Mouse (Mus musculus): ENCODE measurements around the gene Spns3.

The Spns3 gene

DNA sequence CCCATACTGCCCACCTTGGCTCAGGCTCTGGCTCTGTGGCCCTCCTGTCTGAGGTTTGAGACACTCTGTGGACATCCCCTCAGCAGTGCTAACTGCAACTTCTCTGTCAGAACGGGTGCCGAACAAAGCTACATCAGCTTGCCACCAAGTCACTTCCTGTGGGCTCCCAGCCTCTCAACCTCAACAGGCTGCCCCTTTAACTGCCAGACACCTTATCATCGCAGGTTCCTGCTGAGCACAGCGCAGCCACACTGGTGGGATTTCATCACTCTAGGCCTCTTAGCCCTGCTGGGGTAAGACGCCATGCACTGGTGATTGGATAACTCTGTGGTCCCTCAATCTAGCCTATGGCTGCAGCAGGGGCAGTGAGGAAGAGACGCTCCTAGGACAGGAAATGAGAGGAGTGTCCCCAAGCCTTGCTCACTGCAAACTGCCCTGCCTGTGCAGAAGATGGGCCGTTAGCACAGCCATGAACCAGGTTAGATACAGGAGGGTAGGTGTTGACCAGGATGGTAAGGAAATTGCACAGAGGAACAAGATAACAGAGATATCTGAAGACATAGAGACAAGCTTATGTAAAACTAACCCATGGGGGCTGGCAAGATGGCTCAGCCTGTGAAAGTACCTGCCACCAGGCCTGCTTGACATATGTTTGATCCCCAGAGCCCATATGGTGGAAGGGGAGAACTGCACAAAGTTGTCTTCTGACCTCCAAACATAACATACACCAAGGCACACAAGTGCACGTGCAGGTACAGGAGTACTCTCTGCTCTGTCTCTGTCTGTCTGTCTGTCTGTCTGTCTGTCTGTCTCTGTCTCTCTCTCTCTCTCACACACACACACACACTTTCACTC is at the start of gene Spns3:
Spns3 (minus strand) TSS at position 373 of the 855 bp plus-strand sequence.
- no peak for DNase-seq

DNA sequence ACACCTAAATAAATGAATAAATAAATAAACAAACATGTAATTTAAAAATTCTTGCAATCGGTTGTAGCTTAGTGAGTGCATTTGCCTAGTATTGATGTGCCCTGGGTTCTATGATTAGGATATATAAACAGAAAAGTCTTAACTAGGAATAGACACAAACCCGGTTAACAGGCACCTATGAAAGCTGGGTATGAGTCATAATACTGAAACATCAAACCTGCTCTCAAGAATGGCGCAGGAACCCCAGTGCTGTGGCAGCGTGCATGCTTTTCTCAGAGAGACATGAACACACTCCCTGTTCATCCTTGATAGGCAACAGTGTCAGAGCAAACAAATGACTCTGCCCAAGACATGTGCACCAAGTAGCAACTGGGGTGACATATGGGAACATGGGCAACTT is 47.5 kb upstream of the Spns3 start:
- DNase-seq, result no peak

DNA sequence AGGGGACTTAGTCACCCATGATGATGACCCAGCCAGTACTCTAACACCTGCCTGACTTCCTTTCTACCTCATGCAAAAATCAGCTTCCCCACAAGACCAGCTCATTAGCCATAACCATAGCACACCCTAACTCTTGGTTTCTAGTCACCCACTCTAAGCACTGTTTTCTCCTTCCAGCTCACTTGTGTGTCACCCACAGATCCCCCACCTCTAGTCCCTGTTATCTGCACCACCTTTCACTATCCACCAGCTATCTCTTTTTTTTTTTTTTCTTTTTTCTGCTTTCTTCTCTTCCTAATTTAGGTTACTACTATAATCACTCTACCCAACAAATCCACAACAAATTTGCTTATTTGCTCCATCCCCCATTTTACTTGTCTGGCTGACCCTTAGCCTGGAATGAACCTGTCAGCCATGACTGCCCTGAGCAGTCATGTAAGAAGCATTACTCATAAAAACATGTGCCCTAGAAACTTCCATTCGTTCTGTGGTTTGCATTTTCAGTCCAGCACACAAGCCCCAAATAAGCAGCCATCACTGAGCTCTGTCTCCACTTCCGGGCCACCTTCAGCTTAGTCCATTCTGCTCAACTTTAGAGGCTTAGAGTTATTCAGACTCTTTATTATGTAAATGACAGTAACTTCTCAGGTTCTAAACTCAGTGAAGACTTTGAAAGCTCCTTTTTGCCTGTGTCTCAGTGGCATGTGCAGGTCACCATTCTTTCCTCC is 44.9 kb upstream of the Spns3 start:
- no peak for DNase-seq

DNA sequence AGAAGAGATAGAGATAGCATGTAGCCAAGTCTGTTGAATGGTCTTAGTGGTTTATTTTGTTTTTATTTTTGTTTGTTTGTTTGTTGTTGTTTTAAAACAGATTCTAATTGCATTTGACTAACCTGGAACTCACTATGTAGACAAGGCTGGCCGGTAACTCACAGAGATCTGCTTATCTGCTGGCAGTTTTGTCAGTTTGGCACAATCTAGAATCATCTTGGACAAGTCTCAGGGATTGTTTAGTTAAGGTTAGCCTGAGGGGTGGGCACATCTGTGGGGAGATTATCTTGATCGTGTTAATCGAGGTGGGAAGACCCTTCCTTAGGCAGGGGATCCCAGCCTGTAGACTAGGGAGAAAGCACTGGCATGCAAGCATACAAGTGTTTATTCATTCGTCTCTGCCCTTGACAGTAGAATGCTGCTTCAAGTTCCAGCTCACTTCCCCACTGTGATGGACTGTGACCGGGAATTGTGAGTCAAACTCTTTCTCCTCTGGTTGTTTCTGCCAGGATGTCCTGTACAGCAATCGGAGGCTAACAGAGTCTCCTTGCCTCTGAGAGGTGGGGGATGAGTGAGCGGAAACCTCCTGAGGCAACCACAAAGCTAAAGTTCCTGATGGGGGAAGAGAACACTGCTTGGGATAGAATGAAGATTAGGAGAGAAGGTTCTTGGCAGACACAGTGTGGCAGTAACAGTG is 37.4 kb upstream of the Spns3 start:
- DNase-seq, result no peak

DNA sequence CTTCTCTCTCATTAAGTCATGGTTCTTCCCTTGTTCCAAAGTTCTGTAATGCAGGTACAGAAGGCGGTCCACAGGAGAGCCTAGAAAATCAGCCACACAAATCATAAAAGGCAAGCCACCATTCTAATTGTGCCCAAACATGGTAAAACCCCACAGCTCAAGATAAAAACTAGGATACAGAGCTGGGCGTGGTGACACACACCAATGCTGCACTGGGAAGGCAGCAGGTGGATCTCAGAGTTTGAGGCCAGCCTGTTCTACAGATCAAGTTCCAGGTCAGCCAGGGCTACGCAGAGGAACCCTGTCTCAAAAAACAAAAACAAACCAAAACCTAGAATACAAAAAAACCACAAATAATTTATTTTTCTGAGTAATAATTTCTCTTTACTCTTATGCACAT is 36.3 kb upstream of the Spns3 start:
- no peak for DNase-seq

DNA sequence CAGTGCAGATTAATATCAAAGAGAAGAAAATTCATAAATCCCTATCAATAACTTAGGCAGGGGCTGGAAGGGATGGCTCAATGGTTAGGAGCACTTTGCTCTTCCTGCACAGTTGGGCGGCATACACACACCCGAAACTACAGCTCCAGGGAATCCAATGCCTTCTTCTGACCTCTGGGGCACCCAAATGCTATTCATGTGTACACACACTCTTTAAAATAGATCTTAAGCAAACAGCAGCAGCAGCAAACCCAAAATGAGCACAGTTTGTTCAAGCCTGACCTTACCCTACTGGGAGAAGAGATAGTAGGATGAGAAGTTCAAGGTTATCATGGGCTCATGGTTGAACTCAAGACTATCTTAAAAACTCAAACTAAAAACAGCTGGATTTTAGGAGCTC is 32.8 kb upstream of the Spns3 start:
- DNase-seq, result no peak

DNA sequence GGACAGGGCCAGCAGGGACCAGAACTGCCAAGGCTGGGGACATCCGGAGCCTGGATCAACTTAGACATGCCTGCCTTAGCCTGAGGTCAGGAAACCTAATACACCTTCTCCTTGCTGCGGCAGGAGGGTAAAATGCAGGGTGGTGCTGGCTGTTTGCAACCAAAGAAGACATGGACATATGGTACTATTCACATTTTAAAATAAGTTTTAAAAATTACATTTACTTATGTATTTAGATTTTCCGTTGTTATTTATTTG is 32.1 kb upstream of the Spns3 start:
- DNase-seq, result no peak

DNA sequence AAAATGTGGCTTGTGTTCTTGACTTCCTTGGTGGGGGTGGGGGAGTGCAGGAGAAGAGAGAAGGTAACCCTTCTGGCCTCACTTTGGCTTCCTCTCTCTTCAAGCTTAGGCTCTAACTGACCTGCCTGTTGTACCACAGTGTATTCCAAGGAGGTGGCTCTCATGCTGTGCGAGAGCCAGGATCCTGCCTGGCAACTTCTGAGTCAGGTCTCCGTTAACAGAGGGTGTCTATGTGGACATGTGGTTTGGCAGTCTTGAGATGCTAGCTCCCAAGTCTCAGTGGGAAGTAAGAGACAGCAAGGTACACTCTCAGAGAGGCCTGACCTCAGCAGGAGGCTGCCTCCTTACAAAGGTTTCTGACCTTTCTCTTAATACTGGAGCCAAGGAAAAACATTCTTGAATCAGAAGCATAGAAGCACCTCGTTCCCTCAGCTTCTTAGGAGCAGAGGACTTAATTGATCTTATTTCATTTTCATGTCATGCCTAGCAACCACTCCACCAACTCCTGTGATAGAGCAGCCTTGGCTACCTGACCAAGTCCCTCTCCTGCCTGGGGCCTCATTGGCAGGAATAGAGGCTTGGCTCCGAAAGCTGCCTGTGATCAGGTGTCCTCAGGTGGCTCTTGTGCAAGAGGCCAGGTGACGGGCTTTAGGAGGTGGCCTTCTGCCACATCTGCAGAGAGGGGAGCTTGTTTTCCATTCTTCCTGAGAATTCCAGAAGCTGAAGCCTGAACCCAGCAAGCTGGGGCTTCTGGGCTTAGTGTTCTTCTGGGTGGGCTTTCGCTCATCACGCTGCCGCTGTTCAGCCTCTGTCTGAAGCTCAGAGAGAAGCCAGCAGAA is 31.5 kb upstream of the Spns3 start:
- DNase-seq, result no peak

DNA sequence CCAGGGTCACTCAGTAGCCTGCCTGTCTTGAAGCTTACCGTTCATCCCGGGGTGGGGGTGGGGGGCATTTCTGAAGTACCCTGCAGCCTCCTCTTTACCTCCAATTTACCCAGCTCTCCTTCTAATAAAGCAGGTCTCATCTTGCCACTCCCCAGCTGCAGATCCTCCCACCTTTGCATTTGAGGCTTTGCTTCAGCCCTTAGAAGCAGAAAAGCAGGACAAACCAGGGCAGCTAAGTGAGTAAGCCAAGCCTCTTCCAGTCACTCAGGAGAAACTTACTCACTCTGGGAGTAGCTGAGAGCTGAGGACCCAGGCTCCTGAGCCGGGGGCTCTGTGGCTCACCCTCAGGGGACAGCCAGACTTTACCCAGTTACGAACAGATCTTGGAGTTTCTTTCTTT is 28.2 kb upstream of the Spns3 start:
- DNase-seq, result no peak

GRCm38 (mm10) chr11:72576466-72577351 is 26.4 kb upstream of the Spns3 start:
- peak; percentile 23 for DNase-seq

DNA sequence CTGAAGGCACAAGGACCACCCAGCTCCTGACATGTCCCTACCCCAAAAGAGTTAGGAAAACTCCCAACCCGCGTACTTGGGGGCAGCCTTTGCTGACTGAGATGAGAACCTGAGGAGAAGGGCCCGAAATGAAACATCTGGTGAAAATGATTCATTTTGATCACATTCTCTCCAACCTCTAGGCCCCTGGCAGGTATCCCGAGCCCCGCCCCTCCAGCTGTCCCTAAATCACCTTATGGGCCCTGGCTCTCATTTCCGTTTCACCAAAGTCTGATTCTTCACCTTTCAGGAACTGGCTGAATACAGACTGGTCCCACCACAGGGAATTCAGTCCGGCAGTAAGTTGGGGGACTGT is 25.8 kb upstream of the Spns3 start:
- DNase-seq, result no peak

GRCm38 (mm10) chr11:72573819-72574218 is 23.5 kb upstream of the Spns3 start:
- DNase-seq, result no peak

GRCm38 (mm10) chr11:72570319-72570979 is 20.1 kb upstream of the Spns3 start:
- DNase-seq, result peak; percentile 70

GRCm38 (mm10) chr11:72569671-72570318 is 19.5 kb upstream of the Spns3 start:
- no peak for DNase-seq

- no peak for DNase-seq
These were observed 18.7 kb upstream of the Spns3 start for GRCm38 (mm10) chr11:72569051-72569450.

DNA sequence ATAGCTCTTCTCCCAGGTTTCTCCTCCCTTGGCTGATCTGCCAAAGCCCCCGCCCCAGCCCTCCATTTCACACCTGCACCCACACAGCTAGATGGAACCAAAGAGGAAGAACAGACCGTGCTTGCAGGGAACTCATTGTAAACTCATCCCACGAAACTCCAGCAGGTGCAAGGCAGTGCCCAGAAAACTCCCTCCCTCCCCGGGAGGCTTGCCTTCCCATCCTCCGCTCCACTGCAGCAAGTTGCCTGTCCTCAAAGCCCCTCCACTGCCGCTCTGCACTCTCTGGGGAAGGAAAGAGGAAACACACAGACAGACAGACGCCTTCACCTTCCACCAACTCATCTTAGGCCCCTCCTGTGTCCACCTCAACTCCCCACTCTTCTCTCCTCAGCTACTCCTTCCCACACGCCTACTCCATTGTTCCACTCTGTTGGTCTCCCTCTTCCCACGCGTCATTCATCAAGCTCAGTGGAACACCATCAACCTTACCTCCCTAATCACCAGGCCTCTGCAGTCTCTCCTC is 16.6 kb upstream of the Spns3 start:
- peak; percentile 81 for DNase-seq

- DNase-seq, result no peak
These were observed 16.0 kb upstream of the Spns3 start for GRCm38 (mm10) chr11:72566304-72566703.

DNA sequence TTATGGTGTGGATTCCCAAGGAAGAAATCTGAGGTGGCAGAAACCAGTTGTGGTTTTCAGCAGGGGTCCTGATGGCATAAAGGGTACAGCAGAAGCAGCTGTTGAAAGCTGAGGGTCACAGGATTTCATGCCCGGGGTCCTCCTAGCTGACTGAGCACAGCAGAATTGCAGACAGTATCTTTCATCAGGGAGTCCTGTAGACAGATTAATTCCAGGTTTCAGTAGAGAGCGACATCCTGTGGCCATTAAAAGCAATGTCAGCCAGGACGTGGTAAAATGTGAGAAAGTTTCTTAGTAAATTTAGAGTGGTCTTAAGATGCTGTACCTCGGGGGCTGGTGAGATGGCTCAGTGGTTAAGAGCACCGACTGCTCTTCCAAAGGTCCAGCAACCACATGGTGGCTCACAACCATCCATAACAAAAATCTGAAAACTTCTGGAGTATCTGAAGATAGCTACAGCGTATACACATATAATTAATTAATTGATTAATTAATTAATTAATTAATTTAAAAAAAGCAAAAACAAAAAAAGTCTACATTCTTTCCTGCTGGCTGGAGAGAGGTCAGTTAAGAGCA is 14.0 kb upstream of the Spns3 start:
- no peak for DNase-seq

- no peak for DNase-seq
These were observed 10.4 kb upstream of the Spns3 start for GRCm38 (mm10) chr11:72560661-72561060.

DNA sequence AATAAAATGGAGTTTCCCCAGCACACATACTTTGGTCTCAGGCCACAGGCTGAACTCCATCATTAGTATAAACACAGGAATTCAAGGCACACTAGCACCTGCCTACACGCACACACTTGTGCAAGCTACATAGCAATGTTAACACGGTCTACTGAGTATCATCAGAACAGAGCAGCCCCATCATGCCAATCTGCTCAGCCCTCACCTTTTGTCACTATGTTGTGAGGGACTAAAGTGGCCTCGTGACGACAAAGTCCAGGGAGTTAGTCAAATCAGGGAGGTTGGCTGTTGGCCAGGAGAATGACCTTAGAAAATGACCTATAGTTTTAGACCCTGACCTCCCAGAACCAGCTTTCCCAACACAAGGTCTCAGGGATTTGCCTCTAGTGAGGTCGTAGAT is 7.8 kb upstream of the Spns3 start:
- DNase-seq, result no peak

Data from right cerebral cortex, postnatal 25 days (tissue).